Mouse (Mus musculus) erythroblast, adult 5-6 weeks (primary cell): ENCODE measurements around the gene Il10rb. TPM values are rescaled to one million over a fixed set of nuclear protein-coding genes. Genes with fewer than 3 reads are reported as not detected.
A peak's percentile ranks its signal among the peaks of the same experiment; 100 is the strongest.

Experiments used
- ATAC-seq: replicated peaks from 2 replicates; pipeline ENCODE4 v1.8.0; 2016; ENCODE audit warnings: moderate number of reproducible peaks, mild to moderate bottlenecking, moderate TSS enrichment, inconsistent platforms; ENCODE audit not compliant: poor library complexity, low FRiP score, severe bottlenecking
- total RNA-seq, 2 experiments: library from RNA; stranded (forward) in 1 of 2; stranded (reverse) in 1 of 2; fragments of 150-400 nt in 1 of 2; fragments of 200-764, 138-1000 nt in 1 of 2; gene quantifications; 2 replicates each; pipeline versions ENCODE4 v1.2.3 to v1.2.4; 2015 to 2017; ENCODE audit warnings: low replicate concordance in 2 of 2

The Il10rb gene
- total RNA-seq (2015; ENCODE audit: low replicate concordance), result 43.9 and 52.3 TPM in 2 replicates
- total RNA-seq (2017; ENCODE audit: low replicate concordance), result 39.4 and 48.8 TPM in 2 replicates

DNA sequence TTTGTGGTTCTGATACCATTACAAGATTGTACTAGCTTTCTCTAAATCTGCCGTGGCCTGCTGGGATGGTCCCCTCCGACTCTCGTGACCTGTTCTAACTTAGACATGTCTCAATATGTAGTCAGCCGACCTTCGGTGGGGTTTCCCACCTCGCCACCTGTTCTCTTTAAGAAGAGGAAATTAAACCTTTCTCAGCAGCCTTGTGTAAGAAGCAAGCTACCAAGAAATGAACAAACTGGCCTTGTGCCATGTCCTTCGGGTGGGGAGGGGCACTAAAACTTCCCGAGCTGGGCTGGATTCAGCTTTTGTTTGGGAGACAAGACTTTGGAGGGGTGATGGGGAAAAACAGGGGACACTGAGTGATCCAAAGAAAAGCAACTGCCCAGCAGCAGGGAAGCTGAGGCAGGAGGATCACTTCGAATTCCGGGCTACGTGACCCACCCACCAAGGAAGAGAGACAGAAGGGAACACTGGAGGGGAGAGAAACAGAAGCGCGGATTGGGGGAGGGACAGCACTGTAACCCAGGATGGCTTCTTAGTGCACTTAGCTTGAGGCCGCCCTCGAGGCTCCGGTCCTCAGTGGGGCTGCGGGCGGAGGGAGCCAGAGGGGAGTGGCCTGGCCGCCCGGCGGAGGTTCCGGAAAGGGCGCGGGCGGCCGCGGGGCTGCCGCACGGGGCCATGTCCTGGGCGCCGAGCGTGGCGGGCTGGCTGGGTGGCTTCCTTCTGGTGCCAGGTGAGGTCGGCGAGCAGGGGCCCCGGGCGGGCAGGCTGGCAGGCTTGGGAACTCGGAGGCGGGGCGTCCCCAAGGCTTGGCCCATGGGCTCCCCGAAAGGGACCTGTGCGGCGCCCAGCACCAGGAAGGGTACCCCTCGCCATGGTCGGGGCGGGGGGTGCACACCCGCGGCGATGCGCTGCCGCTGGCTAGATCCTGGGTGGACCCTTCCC lies at the start of gene Il10rb:
TSS of gene Il10rb (plus strand) at position 525 of the 945 bp plus-strand sequence.
- peak; percentile 91 for ATAC-seq

GRCm38 (mm10) chr16:91356760-91357525 lies 49.0 kb upstream of the Il10rb start:
- ATAC-seq, result no peak

GRCm38 (mm10) chr16:91357526-91357900 lies 48.5 kb upstream of the Il10rb start:
- no peak for ATAC-seq

DNA sequence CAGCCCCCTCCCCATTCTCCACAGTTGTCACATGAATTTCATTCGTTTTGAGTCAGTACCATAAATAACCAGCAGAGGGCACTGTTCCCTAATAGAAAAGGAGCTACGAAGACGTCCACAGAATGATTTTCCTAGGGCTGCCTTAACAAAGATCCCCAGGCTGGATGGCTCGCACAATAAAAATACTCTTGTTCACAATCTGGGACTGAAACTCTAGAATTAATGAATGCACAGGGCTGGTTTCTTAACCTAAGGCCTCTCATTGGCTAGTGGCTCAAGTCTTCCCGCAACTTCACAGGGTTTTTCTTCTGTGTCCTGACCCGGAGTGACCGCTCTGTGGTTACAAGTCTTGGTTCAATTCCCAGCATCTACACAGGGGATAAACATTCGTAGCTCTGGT lies 47.4 kb upstream of the Il10rb start:
- peak; percentile 57 for ATAC-seq

GRCm38 (mm10) chr16:91359531-91359930 lies 46.4 kb upstream of the Il10rb start:
- no peak for ATAC-seq

DNA sequence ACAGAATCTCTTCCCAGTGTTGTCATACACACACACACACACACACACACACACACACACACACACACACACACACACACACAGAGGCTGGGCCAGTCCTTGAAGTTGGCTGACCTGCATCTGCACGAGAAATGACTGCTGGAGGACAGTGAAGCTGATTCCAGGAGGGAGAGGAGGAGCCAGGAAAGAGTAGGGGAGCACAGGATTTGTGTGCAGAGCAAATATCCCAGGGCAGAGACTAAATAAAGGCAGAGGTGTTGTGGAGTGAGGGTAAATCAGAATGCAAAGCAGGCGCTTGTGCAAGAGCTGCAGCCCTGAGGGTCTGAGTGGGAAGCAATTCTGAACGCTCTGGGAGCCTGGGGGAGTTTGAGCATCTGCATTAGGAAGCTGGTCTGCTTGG lies 45.8 kb upstream of the Il10rb start:
- ATAC-seq, result no peak

DNA sequence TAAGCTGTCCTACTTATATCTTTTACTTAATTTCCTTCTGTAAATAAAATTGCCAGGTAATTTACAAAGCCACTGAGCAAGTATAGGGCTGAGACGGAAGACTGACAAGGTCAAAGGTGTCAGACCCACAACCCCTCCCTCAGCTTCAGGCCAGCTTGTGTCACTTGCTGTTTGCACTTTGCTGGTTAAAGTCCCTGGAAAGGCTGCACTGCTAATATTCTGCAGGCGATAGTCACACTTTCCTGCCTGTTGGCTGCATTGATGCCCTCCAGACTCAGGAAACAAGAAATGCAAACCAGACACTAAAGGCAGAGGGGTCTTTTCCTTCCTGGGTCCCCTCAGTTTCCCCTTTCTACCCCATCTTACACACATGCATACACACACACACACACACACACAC lies 44.0 kb upstream of the Il10rb start:
- ATAC-seq, result no peak

- no peak for ATAC-seq
Observed at GRCm38 (mm10) chr16:91362616-91363272, 43.2 kb upstream of the Il10rb start.

DNA sequence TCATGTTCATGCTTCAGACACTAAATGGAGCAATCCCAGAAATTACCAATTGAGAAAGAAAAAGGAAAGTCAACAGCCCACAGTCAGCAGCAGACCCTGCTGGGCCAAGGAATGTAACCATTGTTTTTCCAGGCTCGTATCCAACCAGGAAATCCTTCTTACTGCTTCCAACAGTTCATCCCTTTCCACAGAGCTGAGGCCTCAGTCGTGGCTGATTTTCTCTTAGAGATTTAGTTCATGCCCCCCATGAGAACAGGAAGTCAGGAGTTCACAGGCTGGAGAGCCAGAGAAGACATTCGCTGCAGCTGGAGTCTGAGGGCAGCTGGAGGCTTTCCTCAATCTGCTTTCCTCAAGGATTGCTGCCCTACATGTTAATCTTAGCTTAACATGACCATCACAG lies 42.5 kb upstream of the Il10rb start:
- ATAC-seq, result no peak

GRCm38 (mm10) chr16:91366567-91366966 lies 39.4 kb upstream of the Il10rb start:
- ATAC-seq, result no peak

DNA sequence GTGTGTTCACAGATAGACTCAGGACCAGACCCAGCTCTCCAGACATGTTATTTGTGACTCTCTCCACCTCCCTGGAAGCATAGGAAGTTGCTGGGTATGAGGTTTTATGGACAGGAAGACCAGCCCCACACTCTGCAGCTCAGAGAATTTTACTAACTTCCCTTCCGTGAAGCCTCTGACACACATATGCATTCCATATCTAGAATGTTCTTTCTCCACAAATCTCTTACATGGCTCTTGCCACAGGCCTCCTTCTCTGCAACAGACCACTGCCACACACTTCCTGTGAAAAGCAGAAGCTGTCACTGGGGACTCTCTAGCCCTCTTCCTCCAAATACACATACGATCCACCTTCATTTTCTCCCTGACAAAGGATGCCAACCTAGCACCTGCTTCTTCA lies 38.9 kb upstream of the Il10rb start:
- ATAC-seq, result no peak

DNA sequence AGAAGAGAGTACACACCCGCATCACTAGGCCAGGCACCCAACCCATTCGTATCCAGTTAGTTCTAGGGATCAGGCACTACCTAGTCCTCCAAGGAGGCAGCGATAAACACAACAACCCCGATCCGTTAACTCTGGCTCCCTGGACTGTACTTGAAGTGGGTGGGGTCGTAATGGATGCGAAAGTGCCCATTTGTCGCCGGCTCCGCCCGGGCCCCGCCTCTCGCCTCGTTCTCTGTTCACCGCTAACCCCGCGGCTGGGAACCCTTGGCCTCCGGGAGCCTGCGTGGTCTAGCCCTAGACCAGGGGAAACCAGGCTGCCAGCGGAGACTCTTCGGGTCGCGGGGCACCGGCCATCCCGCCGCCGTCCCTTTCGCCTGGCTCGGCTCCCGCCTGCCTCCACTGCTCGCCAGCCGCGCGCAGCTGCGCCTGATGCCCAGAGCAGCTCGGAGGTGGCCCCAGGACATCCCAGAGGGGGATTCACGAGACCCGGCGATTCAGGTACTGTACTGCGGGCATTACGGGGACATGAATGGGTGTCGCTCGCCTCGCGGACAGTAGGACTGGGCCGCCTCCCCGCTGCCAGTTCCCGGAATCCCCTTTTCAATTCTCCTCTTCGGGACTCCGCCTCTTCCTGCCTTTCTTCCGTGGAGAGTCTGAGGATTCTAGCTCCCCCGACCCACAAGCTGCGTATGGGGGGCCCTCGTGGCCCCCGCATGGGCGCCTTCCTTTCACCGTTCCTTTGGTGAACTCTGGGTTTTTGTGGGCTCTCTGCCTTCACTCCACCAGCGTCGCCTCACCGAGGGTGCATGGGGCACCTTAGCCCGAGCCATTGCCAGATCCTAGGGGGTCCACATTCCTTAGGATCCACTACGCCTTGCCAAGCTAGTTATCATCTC lies 33.1 kb upstream of the Il10rb start, which contains the start of gene Ifnar2:
TSS of gene Ifnar2 (plus strand) at position 207 of the 896 bp plus-strand sequence.
- peak; percentile 93 for ATAC-seq

- ATAC-seq, result peak; percentile 54
Observed at GRCm38 (mm10) chr16:91373473-91374252, 32.3 kb upstream of the Il10rb start.

DNA sequence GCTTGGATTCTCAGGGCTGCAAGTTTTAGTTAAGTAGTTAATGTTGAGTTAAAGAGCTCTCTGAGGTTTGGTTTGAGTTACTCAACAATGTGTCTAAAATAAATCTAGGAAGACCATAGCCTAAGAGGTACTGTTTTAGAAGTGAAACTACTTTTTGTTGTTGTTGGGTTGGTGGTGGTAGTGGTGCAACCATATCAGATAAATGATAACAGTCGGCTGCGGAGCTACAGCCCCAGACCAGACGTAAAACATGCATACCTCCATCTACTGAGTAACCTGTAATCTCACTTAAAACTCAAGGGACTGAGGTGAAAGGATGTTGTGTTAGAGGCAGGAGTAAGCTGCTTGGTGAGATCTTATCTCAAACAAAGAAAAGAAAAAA lies 31.7 kb upstream of the Il10rb start:
- ATAC-seq, result no peak

- ATAC-seq, result no peak
Observed at GRCm38 (mm10) chr16:91376701-91377100, 29.3 kb upstream of the Il10rb start.

DNA sequence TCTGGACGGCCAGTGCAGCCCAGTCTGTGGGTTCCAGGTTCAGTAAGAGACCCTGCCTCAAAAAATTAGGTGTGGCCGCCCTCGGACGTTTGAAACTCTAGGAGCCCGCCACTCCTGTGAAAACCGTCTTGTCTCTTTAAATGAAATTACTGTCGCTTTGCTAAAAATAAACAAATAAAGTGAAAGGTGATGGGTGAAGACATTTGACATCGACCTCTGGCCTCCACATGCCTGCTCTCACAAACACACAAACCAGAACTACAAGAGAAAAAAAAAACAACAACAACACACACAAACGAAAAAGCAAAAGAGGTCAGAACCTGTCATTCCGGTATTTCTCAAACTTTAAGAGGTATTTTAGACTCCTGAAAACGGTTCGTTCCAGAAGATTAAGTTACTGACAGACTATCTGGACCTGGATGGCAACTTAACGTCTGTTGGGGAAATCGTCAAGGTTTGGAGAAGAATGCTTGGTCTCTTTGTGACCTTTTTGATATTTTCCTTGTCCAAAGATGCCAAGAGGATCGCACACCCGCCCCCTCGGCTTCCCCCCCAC lies 27.5 kb upstream of the Il10rb start:
- ATAC-seq, result no peak

DNA sequence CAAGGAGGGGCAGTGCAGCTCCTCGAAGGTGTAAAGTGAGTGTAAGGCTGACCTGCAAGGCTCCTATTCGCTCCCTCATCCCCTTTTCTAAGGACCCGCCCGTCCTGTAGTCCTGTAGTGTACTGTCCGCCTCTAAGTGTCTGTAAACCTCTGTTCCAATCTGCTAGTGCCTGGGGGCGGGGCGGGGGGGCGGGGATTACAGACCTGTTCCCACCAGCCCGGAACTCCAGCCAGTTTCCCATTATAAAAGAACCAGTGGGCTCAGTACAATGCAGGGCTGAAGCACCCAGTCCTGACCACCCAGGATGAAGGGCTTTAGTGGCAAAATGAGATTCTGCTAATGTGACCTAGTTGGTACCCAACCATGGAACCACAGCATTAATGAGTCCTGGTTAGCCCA lies 27.0 kb upstream of the Il10rb start:
- no peak for ATAC-seq

DNA sequence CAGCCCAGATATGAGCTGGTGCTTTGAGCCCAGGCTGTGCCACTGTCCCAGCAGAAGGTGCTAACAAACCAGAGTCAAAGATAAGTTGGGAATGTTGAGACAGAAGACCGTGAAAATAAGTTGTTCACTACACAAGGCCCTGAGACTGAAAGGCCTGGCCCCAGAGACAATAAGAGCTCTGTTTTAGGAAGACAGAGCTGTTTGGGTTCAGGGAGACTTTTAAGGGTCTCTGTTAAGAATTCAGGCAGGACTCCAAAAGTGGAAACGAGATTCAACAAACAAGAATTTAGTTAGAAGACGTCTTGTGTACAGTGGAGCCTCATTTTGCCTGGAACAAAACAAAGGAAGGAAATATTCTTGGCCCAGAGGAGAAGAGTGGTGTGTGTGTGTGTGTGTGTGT lies 26.6 kb upstream of the Il10rb start:
- ATAC-seq, result no peak
